Mouse (Mus musculus) limb, embryonic 12.5 days (tissue): Measurements from ENCODE around the gene Srpx. TPM values are rescaled to one million over a fixed set of nuclear protein-coding genes. Genes with fewer than 3 reads are reported as not detected.

Experiments
- ATAC-seq: fragments of 200-750 bp; cut with Nextera tagmentation; 2 replicates; pipeline ENCODE4 v1.8.0; 2017; ENCODE audit warnings: low read depth, moderate TSS enrichment; ENCODE audit not compliant: insufficient number of reproducible peaks, insufficient read depth, low FRiP score, low TSS enrichment
- H3K27ac ChIP-seq: fragments of 300-500 bp; sonication (generic); 2 replicates; pipeline ENCODE4 v1.5.1; 2016; ENCODE audit warnings: mild to moderate bottlenecking, moderate library complexity
- H3K27me3 ChIP-seq: fragments of 300-500 bp; sonication (generic); 2 replicates; pipeline ENCODE4 v1.6.1; 2016; ENCODE audit warnings: mild to moderate bottlenecking, moderate library complexity
- H3K36me3 ChIP-seq: fragments of 300-500 bp; sonication (generic); 2 replicates; pipeline ENCODE4 v1.6.1; 2016; ENCODE audit warnings: mild to moderate bottlenecking, moderate library complexity
- H3K4me1 ChIP-seq: fragments of 300-500 bp; sonication (generic); replicated peaks from 2 replicates; pipeline ENCODE4 v1.6.1; 2016
- H3K4me2 ChIP-seq: fragments of 300-500 bp; sonication (generic); 2 replicates; pipeline ENCODE4 v1.6.1; 2016; ENCODE audit warnings: mild to moderate bottlenecking, moderate library complexity
- H3K4me3 ChIP-seq: fragments of 300-500 bp; sonication (generic); replicated peaks from 2 replicates; pipeline ENCODE4 v1.5.1; 2016; ENCODE audit warnings: mild to moderate bottlenecking
- H3K9ac ChIP-seq: fragments of 300-500 bp; sonication (generic); replicated peaks from 2 replicates; pipeline ENCODE4 v1.6.1; 2016; ENCODE audit warnings: mild to moderate bottlenecking, moderate library complexity
- H3K9me3 ChIP-seq: fragments of 300-500 bp; sonication (generic); 2 replicates; pipeline ENCODE4 v1.6.1; 2016; ENCODE audit warnings: mild to moderate bottlenecking, moderate library complexity
- WGBS: fragments of 180-500 bp; shearing (Covaris S2); methylation state at CpG from one replicate; pipeline ENCODE4 v1.1.7; 2016; 5-methylcytosine and 5-hydroxymethylcytosine counted together
- polyA plus RNA-seq: library from polyadenylated mRNA; unstranded; fragments of >200 nt; fragmentation: Nextera tagmentation; extraction: Ambion mirVana; gene quantifications from 2 replicates; pipeline ENCODE4 v1.2.1, GENCODE M21; 2016

Srpx gene
- polyA plus RNA-seq, result 8.7 and 10.6 TPM in 2 replicates

DNA sequence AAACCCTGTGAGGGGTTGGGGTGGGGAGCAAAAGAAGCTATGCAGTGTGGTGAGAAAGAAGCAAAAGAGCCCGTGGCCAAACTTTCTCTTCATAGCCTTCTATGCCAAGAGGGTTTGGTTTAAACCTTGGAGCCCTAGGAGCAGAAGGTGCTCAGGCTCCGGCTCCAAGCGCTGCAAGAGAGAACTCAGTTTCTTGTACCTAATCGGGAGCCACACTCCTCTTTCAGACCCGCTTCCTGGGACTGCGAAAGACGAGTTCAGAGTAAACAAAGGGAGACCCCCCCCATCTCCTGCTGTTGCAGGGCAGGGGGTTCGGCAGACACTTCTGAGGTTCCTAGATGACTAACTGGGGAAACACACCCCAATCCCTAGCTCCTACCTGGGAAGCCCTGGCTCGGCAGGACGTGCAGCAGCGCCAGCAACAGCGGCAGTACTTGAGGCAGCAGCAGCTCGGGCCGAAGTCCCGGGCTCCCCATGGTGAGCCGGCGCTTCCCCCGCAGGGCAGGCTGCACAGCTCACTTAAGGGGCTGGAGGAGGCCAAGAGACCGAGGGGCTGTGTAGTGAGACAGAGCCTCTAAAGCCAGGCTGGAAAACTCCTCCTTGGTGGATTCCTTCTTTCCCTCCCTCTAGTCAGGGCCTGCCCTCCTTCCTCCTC lies at the start of gene Srpx:
Gene Srpx (minus strand): TSS at position 645 of the 655 bp plus-strand sequence.
- Histone ChIP-seq H3K4me1 (no peaks in the 10 kb centered on the region), H3K27ac (no peak within 1 kb of the TSS), H3K9me3 (no peaks in the 10 kb centered on the region), H3K4me3 (peak within 1 kb of the TSS; percentile 36), H3K4me2 (peak within 1 kb of the TSS; percentile 56), H3K36me3 (no peaks in the 10 kb centered on the region), H3K27me3 (0 out of 2 replicates have a peak, but pooled peaks cover 5% of the 10 kb centered on the region), H3K9ac (peak within 1 kb of the TSS; percentile 48)
- WGBS, result 13% methylated on average over 19 of the region's 19 CpGs
- ATAC-seq, result peak; percentile 56; the same call in 1 of the 2 replicates

DNA sequence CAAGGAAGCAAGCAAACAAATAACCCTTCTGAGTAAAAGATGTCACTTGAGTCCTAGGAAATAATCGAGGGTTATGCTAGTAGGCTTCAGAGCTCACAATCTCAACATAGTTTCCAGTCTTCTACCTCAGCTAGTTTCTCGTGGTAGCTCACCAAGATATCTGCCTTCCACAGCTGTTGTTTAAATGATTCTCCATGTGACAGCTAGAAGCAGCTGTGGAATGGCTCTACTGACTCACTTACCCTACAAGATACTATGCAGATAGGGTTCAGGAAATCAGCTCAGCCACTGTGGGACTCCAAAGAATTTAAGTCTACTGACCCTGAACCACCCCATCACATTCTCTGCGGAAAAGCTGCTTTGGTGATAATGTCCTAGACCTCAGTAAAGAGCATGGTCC lies 34.9 kb upstream of the Srpx start:
- no peak for ATAC-seq
- no peak overlapping the region for H3K9ac ChIP-seq
- H3K27ac ChIP-seq, result no peak overlapping the region
- H3K27me3 ChIP-seq, result no peaks in the 10 kb centered on the region
- no peak overlapping the region for H3K4me3 ChIP-seq
- 71% methylated on average over 3 of the region's 3 CpGs for whole genome bisulfite sequencing
- H3K36me3 ChIP-seq, result no peaks in the 10 kb centered on the region
- H3K4me2 ChIP-seq, result no peak overlapping the region
- no peaks in the 10 kb centered on the region for H3K9me3 ChIP-seq
- H3K4me1 ChIP-seq, result no peaks in the 10 kb centered on the region

DNA sequence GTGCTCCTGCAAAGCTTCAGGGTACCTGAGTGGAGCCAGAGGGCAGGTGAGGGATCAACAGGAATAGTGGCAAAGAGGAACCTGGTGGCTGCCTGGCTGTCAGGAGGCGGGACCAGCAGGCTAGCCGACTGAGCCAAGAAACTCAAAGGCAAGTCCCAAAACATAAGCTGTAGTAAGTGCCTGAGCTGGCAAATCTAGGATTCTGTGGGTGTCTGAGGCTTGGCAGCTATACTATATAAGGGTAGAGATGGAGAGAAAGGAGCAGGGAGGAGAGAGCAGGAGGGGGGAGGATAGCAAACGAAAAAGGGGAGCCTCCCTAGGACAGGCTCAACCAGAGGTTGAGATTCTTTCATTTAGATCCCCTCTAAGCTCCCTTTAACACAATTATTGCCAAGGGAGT lies 1.7 kb downstream of the Srpx start:
- no peak overlapping the region for H3K4me2 ChIP-seq
- WGBS, result 51% methylated on average over 3 of the region's 3 CpGs
- no peak for ATAC-seq

DNA sequence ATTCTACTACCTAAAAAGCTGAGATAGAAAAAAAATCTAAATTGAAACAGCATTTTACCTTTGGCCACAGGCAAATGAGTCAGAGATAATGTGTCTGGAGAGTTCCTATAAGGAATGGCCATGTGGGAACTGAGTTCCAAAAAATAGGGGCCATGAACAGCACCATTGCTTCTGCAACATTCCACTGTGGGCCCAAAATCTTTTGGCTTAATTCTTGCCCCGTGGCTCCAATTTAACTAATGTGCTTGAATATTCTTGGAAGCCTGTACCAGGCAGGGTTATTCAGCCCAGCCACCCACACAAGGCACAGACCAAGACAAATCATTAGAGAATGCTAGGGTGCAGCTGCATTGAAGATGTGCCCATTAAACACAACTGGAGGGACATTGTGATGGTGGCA lies 6.8 kb downstream of the Srpx start:
- no peak overlapping the region for H3K4me3 ChIP-seq
- H3K36me3 ChIP-seq, result no peaks in the 10 kb centered on the region
- no peaks in the 10 kb centered on the region for H3K9me3 ChIP-seq
- H3K9ac ChIP-seq, result no peak overlapping the region
- ATAC-seq, result no peak
- no peak overlapping the region for H3K4me2 ChIP-seq
- no peaks in the 10 kb centered on the region for H3K27me3 ChIP-seq
- no peaks in the 10 kb centered on the region for H3K4me1 ChIP-seq
- no peak overlapping the region for H3K27ac ChIP-seq
- WGBS, result 70% methylated on average over 1 of the region's 1 CpGs

More for the DNA sequence above, 1.7 kb downstream of the Srpx start:
- Histone ChIP-seq H3K36me3 (no peaks in the 10 kb centered on the region), H3K9me3 (no peaks in the 10 kb centered on the region), H3K27ac (no peak overlapping the region), H3K9ac (no peak overlapping the region), H3K27me3 (0 out of 2 replicates have a peak, but pooled peaks cover 5% of the 10 kb centered on the region), H3K4me1 (no peaks in the 10 kb centered on the region), H3K4me3 (no peak overlapping the region)

DNA sequence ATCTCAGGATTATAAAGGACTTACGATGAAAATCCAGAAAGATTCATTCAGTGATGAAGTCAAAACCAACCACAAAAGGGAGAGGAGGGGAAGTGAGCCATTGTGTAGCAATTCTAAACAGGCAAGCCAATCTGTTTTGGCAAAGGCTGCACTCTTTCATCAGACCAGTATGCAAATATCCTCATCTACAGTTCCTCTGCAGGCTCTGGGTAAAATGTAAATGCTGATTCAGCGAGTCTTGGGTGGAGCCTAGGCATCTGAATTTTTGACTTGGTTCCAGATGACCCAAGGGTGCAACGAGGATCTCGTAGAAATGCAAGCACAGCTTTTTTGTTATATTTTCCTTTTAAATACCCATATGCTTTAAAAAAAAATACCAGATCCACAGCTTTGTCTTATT lies 9.0 kb downstream of the Srpx start:
- H3K4me3 ChIP-seq, result no peak overlapping the region
- no peak for ATAC-seq
- H3K9me3 ChIP-seq, result no peaks in the 10 kb centered on the region
- no peak overlapping the region for H3K4me2 ChIP-seq
- no peaks in the 10 kb centered on the region for H3K36me3 ChIP-seq
- 71% methylated on average over 4 of the region's 4 CpGs for WGBS
- no peaks in the 10 kb centered on the region for H3K4me1 ChIP-seq
- H3K9ac ChIP-seq, result no peak overlapping the region
- H3K27ac ChIP-seq, result no peak overlapping the region
- H3K27me3 ChIP-seq, result no peaks in the 10 kb centered on the region

DNA sequence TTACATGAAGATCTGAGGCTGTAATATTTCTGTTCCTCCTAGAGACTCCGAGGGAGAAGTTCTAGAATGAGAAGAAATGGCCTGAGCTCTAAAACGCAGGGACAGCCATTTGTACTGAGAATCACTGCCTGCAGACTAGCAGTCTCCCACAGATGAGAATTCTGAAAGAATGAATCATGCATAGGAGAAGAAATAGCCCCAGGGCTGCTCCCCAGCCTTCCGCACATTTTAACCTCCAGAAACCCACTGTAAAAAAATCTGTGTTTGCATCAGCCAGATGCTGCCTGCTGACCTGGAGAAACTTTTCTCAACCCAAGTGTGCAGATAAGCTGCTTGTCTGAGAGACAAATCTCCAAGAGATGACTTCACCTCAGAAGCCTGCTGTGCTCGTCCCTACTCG lies 12.0 kb downstream of the Srpx start:
- ATAC-seq, result no peak

DNA sequence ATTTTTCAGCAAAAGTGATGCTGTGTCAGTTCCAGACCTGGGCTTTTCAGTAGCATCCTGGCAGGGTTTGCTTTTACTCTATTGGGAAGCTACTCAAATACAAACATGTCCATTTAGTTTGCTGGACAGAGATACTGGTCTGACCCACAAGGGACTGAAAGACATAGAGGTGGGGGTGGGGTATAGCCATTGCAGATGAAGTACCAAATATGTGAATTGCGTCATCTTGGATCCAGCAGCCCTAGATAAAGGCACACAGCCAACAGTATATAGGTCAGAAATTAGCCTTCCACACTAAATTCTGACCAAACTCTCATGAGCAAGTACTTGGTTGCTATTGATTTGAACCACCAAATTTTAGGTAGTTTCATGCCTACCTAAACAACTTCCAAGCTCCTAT lies 14.8 kb downstream of the Srpx start:
- H3K36me3 ChIP-seq, result no peaks in the 10 kb centered on the region
- H3K4me1 ChIP-seq, result no peaks in the 10 kb centered on the region
- H3K4me2 ChIP-seq, result no peak overlapping the region
- no peak overlapping the region for H3K4me3 ChIP-seq
- no peaks in the 10 kb centered on the region for H3K27me3 ChIP-seq
- WGBS, result 100% methylated on average over 1 of the region's 1 CpGs
- no peak for ATAC-seq
- no peak overlapping the region for H3K9ac ChIP-seq
- no peaks in the 10 kb centered on the region for H3K9me3 ChIP-seq
- H3K27ac ChIP-seq, result no peak overlapping the region

More for the DNA sequence above, 12.0 kb downstream of the Srpx start:
- H3K4me2 ChIP-seq, result no peak overlapping the region
- no peaks in the 10 kb centered on the region for H3K4me1 ChIP-seq
- 68% methylated on average over 5 of the region's 5 CpGs for WGBS
- no peak overlapping the region for H3K27ac ChIP-seq
- H3K9ac ChIP-seq, result no peak overlapping the region
- no peaks in the 10 kb centered on the region for H3K36me3 ChIP-seq
- H3K4me3 ChIP-seq, result no peak overlapping the region
- no peaks in the 10 kb centered on the region for H3K27me3 ChIP-seq
- H3K9me3 ChIP-seq, result no peaks in the 10 kb centered on the region

DNA sequence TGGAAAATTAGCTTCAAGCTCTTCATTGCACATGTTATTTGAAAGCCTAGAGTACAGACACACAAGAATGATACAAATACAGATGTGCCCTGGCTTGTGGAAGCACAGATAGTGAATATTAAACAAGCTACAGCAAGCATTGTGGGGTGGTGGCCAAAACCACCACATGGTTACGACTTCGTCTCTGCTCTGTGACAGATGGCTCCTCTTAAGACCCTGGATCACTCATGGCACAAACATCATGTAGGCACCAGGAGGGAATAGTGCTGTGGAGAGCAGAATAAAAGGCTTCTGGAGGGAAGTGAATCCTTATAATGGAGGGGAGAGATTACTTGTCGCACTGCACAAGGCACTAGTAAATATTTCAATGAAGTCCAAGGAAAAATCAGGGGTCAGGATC lies 21.7 kb downstream of the Srpx start:
- no peaks in the 10 kb centered on the region for H3K27me3 ChIP-seq
- no peak overlapping the region for H3K4me3 ChIP-seq
- H3K4me2 ChIP-seq, result no peak overlapping the region
- no peak overlapping the region for H3K9ac ChIP-seq
- no peaks in the 10 kb centered on the region for H3K9me3 ChIP-seq
- no peak overlapping the region for H3K27ac ChIP-seq
- H3K4me1 ChIP-seq, result no peaks in the 10 kb centered on the region
- WGBS, result 75% methylated on average over 3 of the region's 3 CpGs
- no peak for ATAC-seq
- H3K36me3 ChIP-seq, result no peaks in the 10 kb centered on the region

DNA sequence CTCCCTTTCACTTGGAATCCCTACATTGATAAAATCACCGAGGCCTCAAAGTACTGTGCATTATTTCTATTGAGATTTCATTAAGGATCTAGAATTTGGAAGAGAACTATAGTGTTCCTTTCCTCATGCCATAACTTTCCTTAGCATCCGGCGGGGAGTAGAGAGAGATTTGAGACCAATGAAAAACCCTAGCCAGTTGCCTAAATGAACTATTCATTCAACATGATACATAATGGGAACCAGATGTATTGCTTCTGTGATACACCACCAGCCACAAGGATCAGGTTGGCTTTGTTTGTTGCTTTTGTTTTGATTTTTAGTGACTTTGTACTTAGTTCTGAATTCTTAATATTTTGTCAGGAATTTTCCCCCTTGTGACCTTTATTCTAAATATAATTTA lies 37.1 kb downstream of the Srpx start:
- no peak overlapping the region for H3K27ac ChIP-seq
- no peaks in the 10 kb centered on the region for H3K27me3 ChIP-seq
- H3K36me3 ChIP-seq, result no peaks in the 10 kb centered on the region
- no peak overlapping the region for H3K4me2 ChIP-seq
- no peaks in the 10 kb centered on the region for H3K9me3 ChIP-seq
- H3K9ac ChIP-seq, result no peak overlapping the region
- no peak for ATAC-seq
- H3K4me3 ChIP-seq, result no peak overlapping the region
- H3K4me1 ChIP-seq, result no peaks in the 10 kb centered on the region
- WGBS, result 46% methylated on average over 3 of the region's 3 CpGs

DNA sequence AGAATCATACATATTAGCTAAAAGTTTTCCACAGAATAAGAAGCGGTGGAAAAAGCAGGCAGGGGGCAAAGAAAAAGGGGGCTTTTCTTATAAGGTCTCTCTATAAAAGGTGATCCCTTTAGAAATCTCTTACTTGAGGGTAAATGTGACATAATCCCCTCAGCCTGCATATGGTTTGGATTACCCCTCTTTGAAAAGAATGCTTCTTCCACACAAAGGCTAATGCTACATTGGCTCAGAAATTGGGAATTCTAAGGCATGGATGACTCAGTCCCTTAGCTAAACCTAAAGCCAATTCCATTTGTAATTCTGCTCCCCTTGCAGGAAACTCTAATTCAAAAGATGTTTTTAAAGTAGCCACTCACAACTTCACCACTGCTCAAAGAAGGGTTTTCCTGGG lies 37.5 kb downstream of the Srpx start:
- H3K9ac ChIP-seq, result no peak overlapping the region
- no peaks in the 10 kb centered on the region for H3K27me3 ChIP-seq
- 39% methylated on average over 1 of the region's 1 CpGs for WGBS
- no peak overlapping the region for H3K4me2 ChIP-seq
- no peak overlapping the region for H3K4me3 ChIP-seq
- no peaks in the 10 kb centered on the region for H3K4me1 ChIP-seq
- no peak overlapping the region for H3K27ac ChIP-seq
- ATAC-seq, result no peak
- H3K36me3 ChIP-seq, result no peaks in the 10 kb centered on the region
- no peaks in the 10 kb centered on the region for H3K9me3 ChIP-seq

DNA sequence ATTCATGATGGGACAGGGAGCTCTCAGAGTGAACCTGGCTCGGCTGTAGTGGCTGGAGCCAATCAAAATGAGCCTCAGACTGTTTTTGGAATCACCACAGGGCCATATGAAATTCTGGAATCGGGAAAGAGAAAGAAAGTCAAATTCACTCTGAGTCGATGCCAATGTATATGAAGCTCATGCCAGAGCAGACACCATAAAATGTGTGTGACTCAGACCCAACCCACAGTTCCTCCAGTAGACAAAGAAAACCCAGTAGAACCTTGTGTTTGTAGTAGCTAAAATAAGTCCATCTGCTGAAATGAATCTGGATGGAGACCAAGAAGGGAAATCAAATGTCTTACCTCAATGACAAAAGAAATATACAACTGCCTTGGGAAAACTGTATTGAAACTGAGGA lies 43.5 kb downstream of the Srpx start:
- Histone ChIP-seq H3K27ac (no peak overlapping the region), H3K4me1 (no peaks in the 10 kb centered on the region), H3K4me2 (no peak overlapping the region), H3K9ac (no peak overlapping the region), H3K36me3 (no peaks in the 10 kb centered on the region), H3K9me3 (no peaks in the 10 kb centered on the region), H3K27me3 (no peaks in the 10 kb centered on the region), H3K4me3 (no peak overlapping the region)
- 91% methylated on average over 3 of the region's 3 CpGs for WGBS
- no peak for ATAC-seq

DNA sequence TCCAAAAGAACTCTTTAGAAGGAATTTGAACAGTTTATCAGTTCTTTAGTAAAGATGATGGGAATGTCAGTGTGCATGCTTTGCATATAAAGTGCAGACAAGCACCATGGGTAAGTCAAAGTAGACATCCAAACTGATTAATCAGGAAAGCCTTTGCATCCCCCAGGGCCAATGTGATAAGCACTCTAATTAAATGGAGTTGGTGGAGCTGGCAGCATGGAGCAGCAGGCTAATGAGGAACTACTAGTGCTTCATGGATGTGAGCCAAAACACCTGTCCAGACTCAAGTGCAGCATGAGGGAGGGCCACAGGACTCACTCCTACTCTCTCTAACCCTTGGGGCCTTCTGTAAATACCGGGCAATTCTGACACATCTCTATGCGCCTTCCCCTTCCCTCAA lies 46.0 kb downstream of the Srpx start:
- H3K4me1 ChIP-seq, result no peaks in the 10 kb centered on the region
- no peaks in the 10 kb centered on the region for H3K27me3 ChIP-seq
- H3K9ac ChIP-seq, result no peak overlapping the region
- H3K27ac ChIP-seq, result no peak overlapping the region
- H3K36me3 ChIP-seq, result no peaks in the 10 kb centered on the region
- H3K4me3 ChIP-seq, result no peak overlapping the region
- 81% methylated on average over 2 of the region's 2 CpGs for WGBS
- H3K9me3 ChIP-seq, result no peaks in the 10 kb centered on the region
- no peak for ATAC-seq
- no peak overlapping the region for H3K4me2 ChIP-seq
